Mouse (Mus musculus) hindbrain, embryonic 11.5 days (tissue): ENCODE data around the gene Ssh1. TPM values are rescaled to one million over a fixed set of nuclear protein-coding genes. Genes with fewer than 3 reads are reported as not detected.

Experiments
- ATAC-seq: fragments of 200-750 bp; cut with Nextera tagmentation; 2 replicates; pipeline ENCODE4 v1.8.0; 2017; ENCODE audit warnings: mild to moderate bottlenecking, moderate TSS enrichment, moderate library complexity; ENCODE audit not compliant: low FRiP score
- DNase-seq: peaks from one replicate; pipeline ENCODE4 v3.0.0-alpha.2; 2015; ENCODE audit warnings: low spot score
- H3K27ac ChIP-seq: fragments of 300-500 bp; sonication (generic); 2 replicates; pipeline ENCODE4 v1.5.1; 2014; ENCODE audit warnings: mild to moderate bottlenecking, low read depth, low read length
- H3K27me3 ChIP-seq: fragments of 300-500 bp; sonication (generic); 2 replicates; pipeline ENCODE4 v1.6.1; 2014; ENCODE audit warnings: mild to moderate bottlenecking, low read length, moderate library complexity, mixed read lengths; ENCODE audit not compliant: control insufficient read depth, insufficient read depth
- H3K36me3 ChIP-seq: fragments of 300-500 bp; sonication (generic); 2 replicates; pipeline ENCODE4 v1.6.1; 2014; ENCODE audit warnings: mild to moderate bottlenecking, low read length, moderate library complexity, mixed read lengths; ENCODE audit not compliant: control insufficient read depth, insufficient read depth
- H3K4me1 ChIP-seq: fragments of 300-500 bp; sonication (generic); replicated peaks from 2 replicates; pipeline ENCODE4 v1.6.1; 2014; ENCODE audit warnings: low read length, mixed read lengths; ENCODE audit not compliant: control insufficient read depth, insufficient read depth
- H3K4me2 ChIP-seq: fragments of 300-500 bp; sonication (generic); replicated peaks from 2 replicates; pipeline ENCODE4 v1.6.1; 2014; ENCODE audit warnings: mild to moderate bottlenecking, low read depth, low read length
- H3K4me3 ChIP-seq: fragments of 300-500 bp; sonication (generic); 2 replicates; pipeline ENCODE4 v1.5.1; 2014; ENCODE audit warnings: low read depth, low read length
- H3K9ac ChIP-seq: fragments of 300-500 bp; sonication (generic); 2 replicates; pipeline ENCODE4 v1.6.1; 2014; ENCODE audit warnings: low read depth, low read length
- H3K9me3 ChIP-seq: fragments of 300-500 bp; sonication (generic); 2 replicates; pipeline ENCODE4 v1.6.1; 2016; ENCODE audit warnings: low read length; ENCODE audit not compliant: control insufficient read depth
- WGBS: fragments of 180-500 bp; shearing (Covaris S2); extraction: QIAGEN DNeasy Blood & Tissue Kit; methylation state at CpG from one replicate; pipeline ENCODE4 v1.1.7; 2014; 5-methylcytosine and 5-hydroxymethylcytosine counted together
- polyA plus RNA-seq: library from polyadenylated mRNA; unstranded; fragments of >200 nt; fragmentation: Nextera tagmentation; extraction: Ambion mirVana; gene quantifications from 2 replicates; pipeline ENCODE4 v1.2.1, GENCODE M21; 2014

Ssh1 gene
- polyA plus RNA-seq, 1 experiment from 2014 or later = 30.3 TPM

GRCm38 (mm10) chr5:114004573-114004972, 10.9 kb upstream of the Ssh1 start:
- no peak overlapping the region for H3K27ac ChIP-seq
- 75% methylated on average over 11 of the region's 11 CpGs for WGBS
- DNase-seq (no peak), ATAC-seq (no peak)
- H3K27me3 ChIP-seq = no peaks in the 10 kb centered on the region
- no peaks in the 10 kb centered on the region for H3K9me3 ChIP-seq
- no peaks in the 10 kb centered on the region for H3K36me3 ChIP-seq
- no peak overlapping the region for H3K4me2 ChIP-seq
- H3K9ac ChIP-seq = no peak overlapping the region
- H3K4me3 ChIP-seq = no peak overlapping the region
- H3K4me1 ChIP-seq = no peaks in the 10 kb centered on the region

DNA sequence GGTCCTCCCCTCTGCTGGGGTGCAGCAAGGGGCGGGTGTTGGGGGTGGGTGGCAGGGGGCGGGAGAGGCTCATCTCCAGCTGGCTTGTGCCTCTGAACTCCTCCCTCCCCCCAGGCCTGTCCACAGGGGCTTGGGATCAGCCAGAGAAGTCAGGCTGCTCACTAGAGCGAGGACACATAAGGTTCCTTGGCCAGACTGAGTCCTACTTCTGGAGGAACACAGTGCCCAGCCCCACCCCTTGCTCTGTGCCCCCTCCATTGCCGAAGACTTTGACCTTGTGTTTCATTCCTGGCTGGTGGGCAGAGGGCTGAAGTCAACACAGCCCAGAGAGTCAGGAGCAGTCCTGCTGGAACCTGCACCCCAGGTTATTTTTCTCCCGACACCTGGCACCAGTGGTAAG, 9.8 kb upstream of the Ssh1 start, which contains the start of gene Dao:
Dao (plus strand) TSS at position 162 of the 400 bp plus-strand sequence.
- H3K36me3 ChIP-seq = no peaks in the 10 kb centered on the region
- no peaks in the 10 kb centered on the region for H3K27me3 ChIP-seq
- H3K9ac ChIP-seq = no peak within 1 kb of the TSS
- H3K4me1 ChIP-seq = no peaks in the 10 kb centered on the region
- 50% methylated on average over 5 of the region's 5 CpGs for WGBS
- ATAC-seq (no peak), DNase-seq (no peak)
- no peak within 1 kb of the TSS for H3K4me2 ChIP-seq
- no peaks in the 10 kb centered on the region for H3K9me3 ChIP-seq
- no peak within 1 kb of the TSS for H3K4me3 ChIP-seq
- H3K27ac ChIP-seq = no peak within 1 kb of the TSS

- Histone ChIP-seq H3K27ac (no peak overlapping the region), H3K4me1 (no peaks in the 10 kb centered on the region), H3K36me3 (no peaks in the 10 kb centered on the region), H3K27me3 (no peaks in the 10 kb centered on the region), H3K4me2 (no peak overlapping the region), H3K9me3 (no peaks in the 10 kb centered on the region), H3K9ac (no peak overlapping the region), H3K4me3 (no peak overlapping the region)
- WGBS = 68% methylated on average over 5 of the region's 5 CpGs
- DNase-seq (no peak), ATAC-seq (no peak)
Measured at GRCm38 (mm10) chr5:113999382-113999781, 5.7 kb upstream of the Ssh1 start.

- no peaks in the 10 kb centered on the region for H3K36me3 ChIP-seq
- H3K4me3 ChIP-seq = no peak overlapping the region
- H3K4me2 ChIP-seq = no peak overlapping the region
- DNase-seq = no peak
- H3K9me3 ChIP-seq = no peaks in the 10 kb centered on the region
- 61% methylated on average over 2 of the region's 2 CpGs for WGBS
- H3K9ac ChIP-seq = no peak overlapping the region
- no peaks in the 10 kb centered on the region for H3K27me3 ChIP-seq
- H3K27ac ChIP-seq = no peak overlapping the region
- 0 out of 2 replicates have a peak, but pooled peaks cover 2% of the 10 kb centered on the region for H3K4me1 ChIP-seq
- no peak for ATAC-seq
Measured at GRCm38 (mm10) chr5:113996458-113996857, 2.8 kb upstream of the Ssh1 start.

- WGBS = 1% methylated on average over 22 of the region's 22 CpGs
- peak; percentile 87 for ATAC-seq
- Histone ChIP-seq H3K36me3 (no peaks in the 10 kb centered on the region), H3K4me3 (peak overlapping the region; percentile 79), H3K9ac (peak overlapping the region; percentile 92), H3K9me3 (no peaks in the 10 kb centered on the region), H3K27me3 (no peaks in the 10 kb centered on the region), H3K4me2 (peak overlapping the region; percentile 55), H3K4me1 (0 out of 2 replicates have a peak, but pooled peaks cover 2% of the 10 kb centered on the region), H3K27ac (peak overlapping the region; percentile 85)
- peak; percentile 75 for DNase-seq
Measured at GRCm38 (mm10) chr5:113993031-113993486, 635 bp downstream of the Ssh1 start.

- Histone ChIP-seq H3K36me3 (no peaks in the 10 kb centered on the region), H3K27ac (no peak overlapping the region), H3K4me3 (peak overlapping the region; percentile 79), H3K9me3 (no peaks in the 10 kb centered on the region), H3K27me3 (no peaks in the 10 kb centered on the region), H3K4me1 (0 out of 2 replicates have a peak, but pooled peaks cover 2% of the 10 kb centered on the region), H3K4me2 (peak overlapping the region; percentile 55), H3K9ac (peak overlapping the region; percentile 92)
- WGBS = 34% methylated on average over 12 of the region's 12 CpGs
- ATAC-seq = no peak
- no peak for DNase-seq
Measured at GRCm38 (mm10) chr5:113992339-113992831, 1.3 kb downstream of the Ssh1 start.

- ATAC-seq (no peak), DNase-seq (no peak)
- Histone ChIP-seq H3K27me3 (no peaks in the 10 kb centered on the region), H3K4me3 (no peak overlapping the region), H3K4me1 (0 out of 2 replicates have a peak, but pooled peaks cover 2% of the 10 kb centered on the region), H3K4me2 (no peak overlapping the region), H3K36me3 (no peaks in the 10 kb centered on the region), H3K9ac (no peak overlapping the region), H3K27ac (no peak overlapping the region), H3K9me3 (no peaks in the 10 kb centered on the region)
- whole genome bisulfite sequencing = 81% methylated on average over 7 of the region's 7 CpGs
Measured at GRCm38 (mm10) chr5:113991141-113991540, 2.6 kb downstream of the Ssh1 start.

GRCm38 (mm10) chr5:113990593-113990992, 3.1 kb downstream of the Ssh1 start:
- Histone ChIP-seq H3K9ac (no peak overlapping the region), H3K27ac (no peak overlapping the region), H3K4me2 (no peak overlapping the region), H3K4me1 (0 out of 2 replicates have a peak, but pooled peaks cover 2% of the 10 kb centered on the region), H3K36me3 (no peaks in the 10 kb centered on the region), H3K9me3 (no peaks in the 10 kb centered on the region), H3K4me3 (no peak overlapping the region), H3K27me3 (no peaks in the 10 kb centered on the region)
- 84% methylated on average over 5 of the region's 5 CpGs for WGBS
- ATAC-seq (no peak), DNase-seq (no peak)

GRCm38 (mm10) chr5:113989437-113990024, 4.2 kb downstream of the Ssh1 start:
- DNase-seq = no peak
- Histone ChIP-seq H3K36me3 (no peaks in the 10 kb centered on the region), H3K27me3 (no peaks in the 10 kb centered on the region), H3K4me3 (no peak overlapping the region), H3K27ac (no peak overlapping the region), H3K9me3 (no peaks in the 10 kb centered on the region), H3K9ac (no peak overlapping the region), H3K4me2 (no peak overlapping the region), H3K4me1 (0 out of 2 replicates have a peak, but pooled peaks cover 2% of the 10 kb centered on the region)
- ATAC-seq = no peak
- WGBS = 90% methylated on average over 20 of the region's 20 CpGs
